Comparison of ENCODE assay signal across 16 mouse cellular contexts in the genomic region with DNA sequence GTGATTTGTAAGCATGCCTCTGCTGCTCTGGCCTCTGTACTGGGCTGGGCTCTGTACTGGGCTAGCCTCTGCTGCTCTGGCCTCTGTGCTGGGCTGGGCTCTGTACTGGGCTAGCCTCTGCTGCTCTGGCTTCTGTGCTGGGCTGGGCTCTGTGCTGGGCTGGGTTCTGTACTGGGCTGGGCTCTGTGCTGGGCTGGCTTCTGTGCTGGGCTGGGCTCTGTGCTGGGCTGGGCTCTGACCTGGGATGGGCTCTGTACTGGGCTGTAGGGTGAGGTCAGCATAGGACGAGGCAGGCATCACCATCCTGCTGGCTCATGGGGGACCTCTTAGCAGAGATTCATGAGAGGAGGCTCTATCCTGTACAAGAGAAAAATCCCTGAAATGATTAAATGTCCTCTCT. TPM values are rescaled to one million over a fixed set of nuclear protein-coding genes. Genes with fewer than 3 reads are reported as not detected.
DNase-seq lines count a peak whose midpoint lies in the region; ATAC-seq and TF ChIP-seq lines count a peak whose summit lies in the region.
"Had no signal": no experiment of that assay in that cellular context is flagged by ENCODE, and none has a peak within 500 bp of the region (broad histone marks: within the 10 kb centered on the region; RNA-seq: fewer than 3 reads in every experiment).

No protein-coding gene starts in this region.

- H3K9me3 ChIP-seq in kidney, postnatal 0 days (replicated peaks; ENCODE audit: low read length) = no peaks in the 10 kb centered on the region
- H3K9me3 ChIP-seq in hindbrain, postnatal 0 days (ENCODE audit: low read length) = no peaks in the 10 kb centered on the region
- H3K9me3 ChIP-seq in midbrain, embryonic 14.5 days (ENCODE audit: control insufficient read depth, low read length) = no peaks in the 10 kb centered on the region
- H3K9me3 ChIP-seq in heart, embryonic 10.5 days = no peaks in the 10 kb centered on the region
- H3K9me3 ChIP-seq: limb, embryonic 12.5 days; megakaryocyte, embryonic 14.5 days had no signal

- H3K9ac ChIP-seq in kidney, postnatal 0 days (ENCODE audit: low read depth, low read length) = no peak overlapping the region
- no peak overlapping the region for H3K9ac ChIP-seq in hindbrain, postnatal 0 days (replicated peaks; ENCODE audit: low read length)
- 0 out of 2 replicates have a peak overlapping the region, but pooled peaks have one; percentile 20 for H3K9ac ChIP-seq in midbrain, embryonic 14.5 days (replicated peaks; ENCODE audit: low read length)
- H3K9ac ChIP-seq: limb, embryonic 12.5 days had no signal

- WGBS in kidney, postnatal 0 days = 56% methylated on average over 1 of the region's 1 CpGs
- 60% methylated on average over 1 of the region's 1 CpGs for WGBS in hindbrain, postnatal 0 days
- WGBS in midbrain, embryonic 14.5 days = 58% methylated on average over 1 of the region's 1 CpGs
- 54% methylated on average over 1 of the region's 1 CpGs for WGBS in heart, embryonic 10.5 days

- H3K4me1 ChIP-seq in kidney, postnatal 0 days (replicated peaks; ENCODE audit: insufficient read depth, low read length) = peaks cover 12% of the 10 kb centered on the region; the same call in 1 of the 2 replicates
- H3K4me1 ChIP-seq in hindbrain, postnatal 0 days (ENCODE audit: insufficient read depth, low read length) = peaks cover 12% of the 10 kb centered on the region
- H3K4me1 ChIP-seq in midbrain, embryonic 14.5 days (ENCODE audit: control insufficient read depth, insufficient read depth, low read length) = peaks cover 34% of the 10 kb centered on the region
- peaks cover 33% of the 10 kb centered on the region for H3K4me1 ChIP-seq in heart, embryonic 10.5 days

- no peak for DNase-seq in kidney, postnatal 0 days (ENCODE audit: low spot score)
- DNase-seq in kidney, adult 8-10 months = no peak
- no peak for DNase-seq in hindbrain, postnatal 0 days (ENCODE audit: low spot score)
- DNase-seq in midbrain, embryonic 14.5 days = no peak
- DNase-seq in heart, embryonic 10.5 days (ENCODE audit: low spot score) = no peak
- no peak for DNase-seq in layer of hippocampus, adult 9-10 months (ENCODE audit: low spot score)
- DNase-seq in adrenal gland, adult 8-10 months = no peak
- DNase-seq: adrenal gland, postnatal 36 days; cerebellum, adult 11-12 months; heart, adult 11 months; layer of hippocampus, postnatal 36 days had no signal

- no peak overlapping the region for H3K4me3 ChIP-seq in kidney, postnatal 0 days (replicated peaks; ENCODE audit: low read depth, low read length)
- no peak overlapping the region for H3K4me3 ChIP-seq in hindbrain, postnatal 0 days (ENCODE audit: low read length)
- no peak overlapping the region for H3K4me3 ChIP-seq in midbrain, embryonic 14.5 days (replicated peaks; ENCODE audit: low read depth, low read length)
- H3K4me3 ChIP-seq in heart, embryonic 10.5 days = no peak overlapping the region
- H3K4me3 ChIP-seq: limb, embryonic 12.5 days; megakaryocyte, embryonic 14.5 days had no signal

- no peak for ATAC-seq in kidney, postnatal 0 days (replicated peaks; ENCODE audit: low FRiP score, low read depth)
- ATAC-seq in erythroblast, adult 5-6 weeks (replicated peaks; ENCODE audit: low FRiP score, poor library complexity, severe bottlenecking) = 0 out of 2 replicates have a peak, but pooled peaks have one; percentile 41
- ATAC-seq in hindbrain, postnatal 0 days = peak; percentile 44; the same call in 1 of the 2 replicates
- ATAC-seq in midbrain, embryonic 14.5 days (ENCODE audit: low FRiP score, low TSS enrichment) = peak; percentile 56; the same call in 1 of the 2 replicates
- ATAC-seq: inflammation-experienced regulatory T-cells, adult 6 months had no signal

- 0 out of 2 replicates have a peak overlapping the region, but pooled peaks have one; percentile 31 for H3K27ac ChIP-seq in kidney, postnatal 0 days
- H3K27ac ChIP-seq in hindbrain, postnatal 0 days = no peak overlapping the region
- peak overlapping the region; percentile 80 for H3K27ac ChIP-seq in midbrain, embryonic 14.5 days (replicated peaks; ENCODE audit: low read depth, low read length)
- no peak overlapping the region for H3K27ac ChIP-seq in heart, embryonic 10.5 days
- H3K27ac ChIP-seq: limb, embryonic 12.5 days had no signal

- no peak overlapping the region for H3K4me2 ChIP-seq in kidney, postnatal 0 days (ENCODE audit: low read length)
- no peak overlapping the region for H3K4me2 ChIP-seq in hindbrain, postnatal 0 days (ENCODE audit: low read depth, low read length)
- H3K4me2 ChIP-seq in midbrain, embryonic 14.5 days (ENCODE audit: low read length) = no peak overlapping the region
- H3K4me2 ChIP-seq: limb, embryonic 12.5 days had no signal

- no peaks in the 10 kb centered on the region for H3K36me3 ChIP-seq in kidney, postnatal 0 days (ENCODE audit: insufficient read depth, low read length)
- H3K36me3 ChIP-seq in hindbrain, postnatal 0 days (ENCODE audit: insufficient read depth, low read length) = no peaks in the 10 kb centered on the region
- H3K36me3 ChIP-seq in midbrain, embryonic 14.5 days (ENCODE audit: control insufficient read depth, insufficient read depth, low read length) = no peaks in the 10 kb centered on the region
- H3K36me3 ChIP-seq in heart, embryonic 10.5 days = no peaks in the 10 kb centered on the region
- H3K36me3 ChIP-seq: limb, embryonic 12.5 days had no signal

- H3K27me3 ChIP-seq in kidney, postnatal 0 days (ENCODE audit: insufficient read depth, low read length) = no peaks in the 10 kb centered on the region
- H3K27me3 ChIP-seq in hindbrain, postnatal 0 days (ENCODE audit: insufficient read depth, low read length) = no peaks in the 10 kb centered on the region
- H3K27me3 ChIP-seq in midbrain, embryonic 14.5 days (ENCODE audit: control insufficient read depth, insufficient read depth, low read length) = no peaks in the 10 kb centered on the region
- H3K27me3 ChIP-seq in heart, embryonic 10.5 days (ENCODE audit: insufficient read depth, poor library complexity, severe bottlenecking) = peaks cover 14% of the 10 kb centered on the region; the same call in 1 of the 2 replicates

- TF ChIP-seq CTCF in kidney, postnatal 0 days (IDR thresholded peaks at IDR 0.05; ENCODE audit: low read depth) = no peak
- no peak for TF ChIP-seq CTCF in hindbrain, postnatal 0 days (IDR thresholded peaks at IDR 0.05; ENCODE audit: low read depth)

RNA-seq across cellular contexts. Expression of a gene that starts 52.8 kb away (rescaled TPM):
- polyA plus RNA-seq in kidney, postnatal 0 days (2015; fragmentation: Nextera tagmentation; extraction: Ambion mirVana) = 6.8 and 8.5 TPM in 2 replicates
- total RNA-seq in erythroblast, adult 5-6 weeks (2015; ENCODE audit: low replicate concordance) = not detected in 2 replicates
- total RNA-seq in erythroblast, adult 5-6 weeks (2017; ENCODE audit: low replicate concordance) = not detected in 2 replicates
- 32.9 and 34.6 TPM in 2 replicates for total RNA-seq in hindbrain, postnatal 0 days (2014; rRNA removed)
- 30.9 and 35.1 TPM in 2 replicates for polyA plus RNA-seq in hindbrain, postnatal 0 days (2015; fragmentation: Nextera tagmentation; extraction: Ambion mirVana)
- 46.0 and 47.7 TPM in 2 replicates for polyA plus RNA-seq in midbrain, embryonic 14.5 days (2014; fragmentation: Nextera tagmentation; extraction: Ambion mirVana)
- 7.2 and 8.3 TPM in 2 replicates for polyA plus RNA-seq in heart, embryonic 10.5 days (2016; fragmentation: Nextera tagmentation; extraction: Ambion mirVana)
- under 1 TPM in 3 of 4 experiments, not detected in 1; 0.12 to 0.49 (median 0.35) TPM for total RNA-seq in adrenal gland, adult 8-10 months (2022)
- total RNA-seq: CH12.LX had no signal
- polyA plus RNA-seq: inflammation-experienced regulatory T-cells, adult 6 months had no signal

Comparison
In these comparisons a context has a peak if more than half of its experiments do, and no peak if none do; other contexts are left out.
1. H3K27ac ChIP-seq: peak in kidney, postnatal 0 days (single experiment) and midbrain, embryonic 14.5 days (single experiment); none in hindbrain, postnatal 0 days (single experiment) and heart, embryonic 10.5 days (single experiment).